Mouse (Mus musculus): ENCODE data around the gene Tmem63a. TPM values are rescaled to one million over a fixed set of nuclear protein-coding genes. Genes with fewer than 3 reads are reported as not detected.

Gene Tmem63a
- total RNA-seq, 2 experiments from 2014 or later, result 14.8 to 36.9 TPM

GRCm38 (mm10) chr1:181005331-181005730 lies 63.2 kb downstream of the Tmem63a start:
- no peak for ATAC-seq (replicated peaks; ENCODE audit: poor library complexity, severe bottlenecking)

GRCm38 (mm10) chr1:181007831-181008230 lies 65.7 kb downstream of the Tmem63a start:
- ATAC-seq (replicated peaks; ENCODE audit: poor library complexity, severe bottlenecking), result no peak

DNA sequence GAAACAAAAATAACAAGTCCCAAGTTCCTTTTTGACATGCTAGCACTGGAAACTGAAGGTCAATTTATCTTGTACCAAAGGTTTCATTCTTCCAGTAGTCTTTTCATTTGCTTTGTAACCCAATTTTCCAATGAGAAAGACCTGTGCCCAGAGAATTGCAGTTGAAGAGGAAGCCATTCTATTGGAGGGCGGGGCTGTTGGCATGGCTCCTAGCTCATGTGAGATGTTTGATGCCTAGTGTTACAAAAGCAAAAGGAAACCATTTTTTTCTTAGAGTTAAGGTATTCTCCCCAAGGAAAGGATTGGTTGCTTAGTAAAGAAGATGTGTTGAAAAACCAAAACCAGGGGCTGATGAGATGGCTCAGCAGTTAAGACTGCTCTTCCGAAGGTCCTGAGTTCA lies 66.1 kb downstream of the Tmem63a start:
- no peak for ATAC-seq (replicated peaks; ENCODE audit: poor library complexity, severe bottlenecking)

GRCm38 (mm10) chr1:181009011-181009590 lies 67.0 kb downstream of the Tmem63a start:
- ATAC-seq (replicated peaks; ENCODE audit: poor library complexity, severe bottlenecking), result no peak

DNA sequence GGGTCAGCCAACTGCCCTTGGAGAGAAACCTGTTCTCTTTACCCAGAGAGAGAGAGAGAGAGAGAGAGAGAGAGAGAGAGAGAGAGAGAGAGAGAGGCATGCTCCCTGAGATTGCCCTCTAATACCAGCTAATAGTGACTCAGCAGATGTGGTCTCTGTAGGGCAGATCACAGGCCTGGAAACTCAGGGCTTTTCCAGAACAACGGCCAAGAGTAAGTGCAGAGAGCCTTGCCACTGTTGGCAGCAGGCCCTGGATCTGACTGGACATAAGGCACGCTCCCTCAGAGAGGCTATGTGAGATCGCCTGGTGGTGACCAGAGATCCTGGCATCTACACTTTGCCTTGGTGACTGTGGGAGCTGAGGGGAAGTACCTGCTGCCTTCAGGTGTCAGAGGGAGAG lies 67.6 kb downstream of the Tmem63a start:
- no peak for ATAC-seq (replicated peaks; ENCODE audit: poor library complexity, severe bottlenecking)

DNA sequence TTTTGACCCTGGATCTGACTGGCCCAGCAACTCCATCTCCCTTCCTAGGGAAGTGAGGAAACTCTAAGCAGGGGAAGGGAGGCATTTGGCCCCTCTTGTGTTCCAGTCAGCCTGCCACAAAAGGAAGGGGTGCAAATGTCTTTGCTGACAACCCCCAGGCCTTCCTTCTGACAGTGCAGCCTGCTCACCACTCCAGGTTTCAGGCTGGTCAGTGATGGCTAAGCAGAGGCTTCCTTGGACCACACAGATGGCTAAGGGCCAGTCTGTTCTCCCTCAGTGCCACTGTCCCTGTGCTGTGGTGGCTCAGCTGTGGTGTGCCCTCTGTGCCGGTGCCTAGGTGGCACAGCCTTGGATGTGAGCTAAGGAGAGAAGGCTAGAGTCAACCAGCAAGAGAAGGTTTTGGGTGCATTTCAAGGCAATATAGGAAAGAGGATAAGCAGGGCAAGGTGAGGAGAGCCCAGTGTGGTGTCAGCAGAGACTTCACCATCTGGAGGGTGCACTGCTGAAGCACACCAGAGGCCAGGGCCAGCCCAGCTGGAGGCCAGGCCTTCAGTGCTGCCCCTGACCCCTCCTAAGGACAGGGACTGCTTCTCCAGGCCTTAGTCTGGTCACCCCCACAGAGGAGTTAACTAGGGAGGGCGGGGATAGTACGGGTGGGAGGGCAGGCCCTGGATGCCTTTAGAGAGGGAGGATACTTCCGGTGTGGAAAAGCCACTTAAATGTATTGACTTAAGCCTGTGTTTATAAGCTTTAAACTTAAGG lies 68.2 kb downstream of the Tmem63a start:
- ATAC-seq (replicated peaks; ENCODE audit: poor library complexity, severe bottlenecking), result no peak

DNA sequence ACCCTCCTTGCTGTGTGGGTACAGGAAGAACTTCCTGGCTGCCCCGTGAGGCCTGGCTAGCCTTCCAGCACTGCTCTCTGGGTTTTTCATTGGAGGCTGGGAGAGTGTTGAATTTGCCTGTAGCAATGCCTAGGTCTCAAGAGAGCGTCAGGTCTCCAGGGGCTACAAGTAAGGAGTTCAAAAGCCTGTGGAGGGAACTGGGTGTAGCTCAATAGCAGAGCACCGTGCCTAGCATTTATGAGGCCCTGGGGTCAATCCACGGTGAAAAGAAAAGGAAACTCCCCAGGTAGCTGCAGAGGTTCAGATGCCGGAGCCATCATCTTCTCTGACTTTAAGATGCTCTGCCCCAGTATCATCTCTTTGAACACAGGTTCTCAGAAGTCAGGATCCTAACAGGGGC lies 69.5 kb downstream of the Tmem63a start:
- no peak for ATAC-seq (replicated peaks; ENCODE audit: poor library complexity, severe bottlenecking)

DNA sequence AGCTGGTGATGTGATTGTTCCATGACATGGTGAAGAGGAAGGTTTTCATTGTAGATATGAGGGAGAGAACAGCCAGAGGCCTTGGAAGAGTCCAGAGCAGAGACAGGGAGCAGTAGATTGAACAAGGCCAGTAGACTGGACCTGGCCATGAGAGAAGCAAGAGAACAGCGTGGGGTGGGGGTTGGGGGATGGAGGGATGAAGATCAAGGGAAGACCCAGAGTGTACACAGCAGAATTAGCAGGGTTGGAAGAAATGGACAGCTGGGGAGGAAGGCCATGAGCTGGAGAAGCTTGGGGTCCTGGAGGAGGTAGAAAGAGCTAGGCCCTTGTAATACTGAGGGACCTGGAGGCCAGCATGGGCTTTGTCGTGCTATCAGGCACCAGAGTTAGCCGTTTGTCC lies 70.3 kb downstream of the Tmem63a start:
- ATAC-seq (replicated peaks; ENCODE audit: poor library complexity, severe bottlenecking), result no peak

DNA sequence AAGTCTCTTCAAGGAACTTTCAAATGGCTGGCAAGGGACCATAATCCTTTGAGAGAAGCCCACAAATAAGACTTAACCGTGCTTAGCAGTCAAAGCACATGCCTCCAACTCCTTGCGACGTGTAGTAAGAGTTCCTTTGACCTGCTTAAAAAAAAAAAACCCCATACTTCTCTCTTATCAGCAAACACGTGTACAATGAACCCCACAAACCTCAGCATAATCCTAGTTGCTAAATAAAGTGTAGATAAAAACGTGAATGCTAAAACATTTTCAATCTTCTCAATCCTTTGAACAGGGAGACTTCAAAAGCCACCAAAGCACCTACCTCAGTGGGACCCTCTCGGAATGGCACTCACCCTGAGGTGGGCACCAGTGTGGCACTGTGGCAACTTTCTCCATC lies 71.3 kb downstream of the Tmem63a start:
- ATAC-seq (replicated peaks; ENCODE audit: poor library complexity, severe bottlenecking), result no peak

DNA sequence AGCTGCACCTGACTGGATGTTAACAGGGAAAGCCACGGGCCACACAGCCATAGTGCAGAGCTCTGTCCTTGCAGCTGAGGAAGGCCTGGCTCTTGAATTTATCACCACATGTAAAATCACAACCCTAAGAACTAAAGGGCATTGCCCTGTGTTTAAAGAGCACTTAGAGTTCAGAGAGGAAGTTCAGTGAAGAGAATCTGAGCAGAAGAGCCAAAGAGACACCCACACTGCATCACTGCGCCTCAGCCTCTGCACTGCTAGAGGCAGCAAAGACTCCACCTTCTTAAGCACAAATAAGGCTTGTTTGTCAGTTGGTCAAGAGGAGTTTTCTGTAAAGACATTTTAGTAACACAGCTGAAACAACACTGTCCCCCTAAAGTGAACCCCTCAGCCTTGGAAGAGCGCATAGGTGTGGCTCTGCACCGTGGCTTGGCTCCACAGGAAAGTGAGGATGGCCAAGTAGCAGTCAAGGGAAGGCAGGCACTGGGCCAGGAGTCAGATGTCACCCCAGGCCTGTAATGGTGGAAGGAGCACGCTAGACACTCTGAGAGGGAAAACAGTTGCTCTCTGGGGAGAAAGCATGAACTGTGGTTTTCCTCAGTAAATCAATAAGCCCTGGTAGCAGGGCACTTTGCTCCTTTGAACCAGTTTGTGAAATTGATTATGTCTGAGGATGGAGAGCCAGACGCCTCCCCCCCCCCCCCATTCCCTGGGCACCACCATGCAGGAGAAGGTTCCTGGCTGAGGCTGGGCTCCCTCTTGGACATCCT lies 72.8 kb downstream of the Tmem63a start:
- ATAC-seq (replicated peaks; ENCODE audit: poor library complexity, severe bottlenecking), result no peak

GRCm38 (mm10) chr1:181015558-181015957 lies 73.4 kb downstream of the Tmem63a start:
- no peak for ATAC-seq (replicated peaks; ENCODE audit: poor library complexity, severe bottlenecking)

DNA sequence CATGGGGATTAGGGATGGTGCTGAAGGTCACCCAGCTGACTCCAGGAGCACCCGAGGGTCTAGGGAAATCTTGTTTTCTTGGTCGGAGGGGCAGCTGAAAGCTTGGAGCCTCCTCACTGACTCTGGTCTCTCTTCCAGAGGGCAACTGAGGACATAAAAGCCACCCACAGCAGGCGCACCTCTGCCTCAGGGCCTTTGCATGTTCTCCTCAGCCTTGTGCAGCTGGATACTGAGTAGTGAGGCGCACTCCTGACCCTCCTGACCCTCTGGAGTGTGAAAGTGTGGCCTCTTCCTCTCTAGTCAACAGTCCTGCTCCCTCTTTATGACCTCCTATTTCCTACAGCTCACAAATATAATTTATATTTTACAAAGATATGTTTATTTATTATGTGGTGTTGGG lies 73.9 kb downstream of the Tmem63a start:
- ATAC-seq (replicated peaks; ENCODE audit: poor library complexity, severe bottlenecking), result no peak

DNA sequence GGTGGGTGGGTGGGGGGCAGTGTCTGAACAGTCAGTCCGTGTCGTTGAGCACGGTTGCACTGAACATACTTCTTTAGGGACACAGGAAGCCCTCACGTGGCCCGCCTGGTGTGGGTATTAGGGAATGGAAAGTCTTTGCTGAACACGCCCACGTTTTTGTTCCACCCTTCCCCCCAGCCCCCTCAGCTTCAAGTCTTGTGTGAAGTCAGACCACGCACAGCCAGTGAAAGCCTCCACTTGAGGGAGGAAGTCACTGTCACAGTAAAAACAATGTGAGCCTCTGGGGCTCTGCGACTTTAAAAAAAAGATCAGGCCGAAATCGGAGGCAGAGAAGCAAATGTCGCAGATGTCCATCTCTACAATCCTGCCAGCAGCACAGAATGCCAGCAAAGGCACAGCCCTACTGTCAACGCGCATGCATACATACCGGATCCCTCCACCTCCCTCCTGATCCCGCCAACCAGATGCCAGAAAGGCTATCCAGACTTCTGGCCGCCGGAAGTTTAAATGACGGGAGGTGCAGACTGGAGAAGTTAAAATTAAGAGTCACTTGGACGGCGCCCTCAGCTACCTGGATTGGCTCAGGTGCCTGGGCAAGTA lies 74.5 kb downstream of the Tmem63a start:
- peak; percentile 66 for ATAC-seq (replicated peaks; ENCODE audit: poor library complexity, severe bottlenecking)

DNA sequence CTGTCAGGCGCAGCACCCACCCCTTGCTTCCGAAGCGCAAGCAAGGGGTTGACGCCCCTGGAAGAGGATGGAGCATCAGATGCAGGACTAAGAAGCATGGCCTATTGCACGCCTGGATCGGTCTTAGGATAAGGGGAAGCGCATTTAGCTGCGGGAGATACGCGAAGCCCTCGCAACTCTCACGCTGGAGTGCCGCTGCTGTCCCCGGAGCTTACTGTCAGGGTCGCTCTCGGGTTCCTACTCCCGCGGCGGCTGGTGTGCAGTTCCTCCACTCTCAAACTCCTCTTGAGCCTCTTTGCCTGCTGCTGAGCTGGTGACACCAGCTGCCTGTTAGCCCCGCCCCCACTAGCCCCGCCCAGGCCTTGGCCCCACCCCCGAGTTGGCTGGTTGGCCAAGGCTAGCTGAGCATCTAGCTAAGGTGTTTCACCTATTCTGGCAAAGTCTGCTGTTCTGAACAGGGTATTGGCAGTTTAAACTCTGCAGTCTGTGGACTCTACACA lies 75.1 kb downstream of the Tmem63a start:
- peak; percentile 78 for ATAC-seq (replicated peaks; ENCODE audit: poor library complexity, severe bottlenecking)

DNA sequence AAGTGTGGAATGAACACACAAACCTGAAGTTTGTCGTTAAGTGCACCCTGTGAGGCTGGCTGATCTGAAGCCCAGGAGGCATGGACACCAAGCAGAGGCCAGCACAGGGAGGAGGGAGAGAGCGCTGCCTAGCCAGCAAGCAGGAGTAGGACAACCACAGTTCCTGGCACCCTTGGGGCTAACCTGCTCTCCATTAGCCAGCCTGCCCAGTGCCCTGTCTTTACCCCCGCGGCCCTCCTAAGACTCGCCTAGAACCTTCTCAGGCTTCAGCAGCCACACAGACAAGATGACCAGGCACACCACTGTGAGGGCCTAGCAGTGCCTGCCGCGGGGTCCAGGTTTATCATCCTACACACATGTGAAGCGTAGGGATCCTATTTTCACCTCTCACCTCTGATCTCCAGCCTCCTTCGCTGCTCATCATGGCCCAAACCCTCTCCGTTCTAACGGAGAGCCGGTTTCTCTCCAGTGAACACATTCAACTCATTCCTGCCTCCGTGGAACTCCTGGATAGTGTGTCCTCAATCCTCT lies 75.8 kb downstream of the Tmem63a start:
- ATAC-seq (replicated peaks; ENCODE audit: poor library complexity, severe bottlenecking), result no peak

DNA sequence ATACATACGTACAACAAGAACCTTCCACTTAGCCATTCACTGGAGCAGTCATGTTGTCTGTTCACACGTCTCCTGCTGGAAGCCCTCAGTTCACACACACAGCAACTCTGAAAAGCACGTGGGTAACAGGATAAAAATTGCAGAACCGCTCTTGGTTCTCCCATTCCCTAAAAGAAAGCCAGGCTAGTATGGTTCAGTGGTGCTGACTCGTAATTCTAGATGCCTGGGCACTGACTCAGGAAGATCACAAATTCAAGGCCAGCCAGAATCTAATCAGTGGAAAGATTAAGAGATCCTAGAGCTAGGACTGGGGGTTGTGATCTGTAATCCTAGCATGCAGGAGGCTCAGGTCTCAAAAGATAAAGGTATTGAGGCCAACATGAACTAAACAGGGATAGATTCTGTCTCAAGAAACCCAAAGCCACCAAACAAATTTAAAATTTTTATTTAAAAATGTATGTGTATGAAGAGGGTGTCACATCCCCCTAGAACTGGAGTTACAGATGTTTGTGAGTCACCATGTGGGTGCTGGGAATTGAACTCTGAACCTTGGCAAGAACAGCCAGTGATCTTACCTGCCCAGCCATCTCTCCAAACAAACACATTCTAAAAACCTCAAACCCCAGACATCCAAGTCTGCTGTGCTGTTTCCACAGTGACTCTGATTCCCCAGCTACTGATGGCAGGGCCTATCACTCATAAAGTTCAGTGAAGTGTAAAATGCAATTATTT lies 78.8 kb downstream of the Tmem63a start, which contains the start of gene Ephx1:
Gene Ephx1, minus strand, starts transcription at position 149 of the 732 bp plus-strand sequence.
- ATAC-seq (replicated peaks; ENCODE audit: poor library complexity, severe bottlenecking), result no peak

DNA sequence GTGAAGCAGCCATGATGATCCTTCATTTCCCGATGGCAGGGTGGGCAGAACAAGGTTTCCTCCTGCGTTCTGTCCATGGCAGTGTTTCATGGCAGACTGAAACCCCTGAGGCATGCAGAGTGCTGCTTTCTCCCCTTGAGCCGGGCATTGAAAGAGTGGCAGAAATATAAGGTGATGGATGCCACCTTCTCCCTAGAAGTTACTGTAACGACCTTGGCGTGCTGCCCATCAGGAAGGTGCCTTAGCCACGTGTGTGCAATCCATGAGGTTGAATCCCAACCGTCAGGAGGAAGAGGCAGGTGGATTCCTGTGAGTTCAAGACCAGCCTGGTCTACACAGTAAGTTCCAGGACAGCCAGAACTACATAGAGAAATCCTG lies 79.3 kb downstream of the Tmem63a start:
- no peak for ATAC-seq (replicated peaks; ENCODE audit: poor library complexity, severe bottlenecking)

- peak; percentile 93 for ATAC-seq (replicated peaks; ENCODE audit: poor library complexity, severe bottlenecking)
Measured at GRCm38 (mm10) chr1:181022265-181022664, 80.1 kb downstream of the Tmem63a start.

All from granulocyte monocyte progenitor cell, adult 5-6 weeks (primary cell).